Mouse (Mus musculus) lung, postnatal 14 days (tissue): Measurements from ENCODE around the gene Pate4.
"Not testable (repeated sequence)": the region's sequence is repeated elsewhere in the genome, so short reads cannot be mapped to it uniquely, and the experiment has no call there.

Experiments used
- DNase-seq: peaks from one replicate; pipeline ENCODE4 v3.0.0; 2021

Pate4 gene

DNA sequence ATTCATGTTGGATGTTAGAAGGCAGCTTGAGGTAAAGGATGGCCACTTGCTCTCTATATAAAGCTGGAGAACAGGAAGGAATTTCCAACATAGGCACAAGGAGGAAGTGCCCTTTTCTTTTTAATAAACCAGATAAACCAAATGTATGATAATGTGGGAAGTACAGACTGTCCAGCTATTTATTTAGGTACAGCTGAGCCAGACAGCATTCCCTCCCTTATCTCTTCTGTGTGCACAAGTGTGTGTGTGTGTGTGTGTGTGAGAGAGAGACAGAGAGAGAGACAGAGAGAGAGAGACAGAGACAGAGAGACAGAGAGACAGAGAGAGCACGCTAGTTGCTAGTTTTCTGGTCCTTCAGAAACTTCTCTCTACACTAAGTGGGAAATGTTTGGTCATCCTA, at the start of gene Pate4:
Gene Pate4 (minus strand): TSS at position 101 of the 400 bp plus-strand sequence.
- DNase-seq: no peak

DNA sequence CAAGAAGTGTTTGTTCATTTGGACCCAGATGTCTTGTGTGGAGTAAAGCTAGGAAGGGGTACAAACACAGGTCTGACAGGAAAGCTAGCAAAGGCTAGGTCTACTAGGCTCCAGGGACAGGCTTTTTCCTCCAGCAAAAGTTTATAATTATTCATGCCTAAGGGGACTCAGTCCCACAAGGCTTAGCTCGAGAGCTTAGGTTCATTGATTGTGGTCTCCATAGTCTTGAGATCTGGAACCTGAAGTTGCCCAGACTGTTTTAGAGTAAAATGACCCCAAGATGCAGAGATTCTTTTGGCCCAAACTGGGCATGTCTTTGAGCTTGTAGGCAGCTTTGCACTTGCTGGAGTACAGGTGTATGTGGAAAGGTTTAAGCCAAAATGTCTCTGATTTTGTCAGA, 36.4 kb upstream of the Pate4 start, which contains the start of gene Pate3:
Gene Pate3 (minus strand): TSS at position 101 of the 400 bp plus-strand sequence.
- DNase-seq: no peak

DNA sequence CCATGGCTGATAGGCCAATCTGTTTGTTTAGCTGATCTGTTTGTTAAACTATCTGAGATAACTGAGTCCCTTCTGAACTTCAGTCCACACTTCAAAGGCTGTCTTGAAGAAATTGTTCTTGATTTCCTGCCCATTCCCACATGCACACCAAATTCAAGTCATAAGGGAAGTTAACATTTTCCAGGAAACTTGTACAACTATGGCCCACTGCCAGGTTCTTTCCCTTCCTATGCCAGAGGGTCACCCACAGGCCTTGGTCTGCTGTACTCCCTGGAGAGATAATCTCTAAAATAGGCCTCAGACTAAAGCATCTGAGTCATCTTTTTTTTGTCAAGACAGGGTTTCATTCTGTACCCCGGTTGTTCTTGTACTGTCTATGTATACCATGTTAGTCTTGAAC, 21.2 kb upstream of the Pate4 start:
- no peak for DNase-seq

DNA sequence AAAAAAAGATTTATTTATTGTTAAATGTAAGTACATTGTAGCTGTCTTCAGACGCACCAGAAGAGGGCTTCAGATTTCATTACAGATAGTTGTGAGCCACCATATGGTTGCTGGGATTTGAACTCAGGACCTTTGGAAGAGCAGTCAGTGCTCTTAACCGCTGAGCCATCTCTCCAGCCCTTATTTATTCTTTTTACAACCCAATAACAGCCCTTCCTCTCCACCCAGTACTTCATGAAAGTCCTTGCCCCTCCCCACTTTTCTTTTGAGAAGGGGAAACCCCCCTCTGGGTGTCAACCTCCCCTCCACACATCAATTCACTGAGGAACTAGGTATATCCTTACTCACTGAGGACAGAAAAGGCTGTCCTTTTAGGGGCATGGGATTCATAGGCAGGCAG, 5.0 kb upstream of the Pate4 start:
- not testable (repeated sequence) for DNase-seq

DNA sequence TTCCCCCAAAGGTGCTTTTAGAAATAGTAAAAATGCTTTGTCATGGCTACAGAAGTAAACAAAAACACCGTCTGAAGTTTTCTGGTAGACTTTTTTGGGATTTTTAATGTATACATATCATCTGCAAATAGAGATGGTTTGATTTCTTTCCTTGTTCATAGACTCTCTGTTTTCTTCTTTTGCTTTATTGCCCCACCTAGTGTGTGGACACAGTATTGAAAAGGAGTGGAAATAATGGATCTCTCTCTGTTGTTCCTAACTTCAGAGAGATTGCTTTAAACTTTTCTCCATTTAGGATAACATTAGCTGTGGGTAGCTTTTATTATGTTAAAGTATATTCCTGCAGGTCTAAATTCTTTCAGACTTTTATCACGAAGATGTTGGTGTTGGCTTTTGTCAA, 2.3 kb upstream of the Pate4 start:
- no peak for DNase-seq

DNA sequence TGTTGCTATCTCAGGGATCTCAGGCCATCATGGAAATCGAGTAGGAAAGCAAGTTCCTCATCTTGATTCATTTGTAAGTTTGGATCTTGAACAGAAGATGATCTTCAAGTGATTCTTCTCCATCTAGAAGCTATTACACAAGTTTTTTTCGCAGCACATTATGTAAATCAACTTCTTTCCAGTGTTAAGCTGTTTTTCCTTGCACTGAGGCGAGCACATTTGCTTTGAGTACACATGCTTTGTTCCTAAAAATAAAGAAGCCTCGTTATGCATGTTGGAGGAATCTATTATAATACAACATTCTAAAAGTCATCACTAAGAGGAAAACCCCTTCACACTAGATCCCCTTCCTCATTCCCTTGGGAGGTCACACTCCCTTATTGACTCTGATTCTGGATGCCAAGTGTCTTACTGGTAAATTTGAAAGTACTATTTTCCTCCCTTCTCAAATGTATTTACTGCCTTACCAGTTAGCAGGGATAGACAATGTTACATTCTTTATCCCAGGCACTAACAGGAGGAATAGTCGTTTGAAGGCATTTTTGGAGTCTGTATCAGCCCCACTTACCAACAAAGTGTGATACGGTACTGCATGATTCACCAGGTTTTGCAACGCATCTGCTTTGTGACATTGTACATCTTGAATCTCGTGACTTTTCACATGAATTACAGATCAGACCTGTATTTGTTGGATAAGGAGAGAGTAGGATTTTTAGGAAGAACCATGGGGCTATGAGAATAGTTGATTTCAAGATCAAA, 3.9 kb downstream of the Pate4 start:
- DNase-seq: no peak

DNA sequence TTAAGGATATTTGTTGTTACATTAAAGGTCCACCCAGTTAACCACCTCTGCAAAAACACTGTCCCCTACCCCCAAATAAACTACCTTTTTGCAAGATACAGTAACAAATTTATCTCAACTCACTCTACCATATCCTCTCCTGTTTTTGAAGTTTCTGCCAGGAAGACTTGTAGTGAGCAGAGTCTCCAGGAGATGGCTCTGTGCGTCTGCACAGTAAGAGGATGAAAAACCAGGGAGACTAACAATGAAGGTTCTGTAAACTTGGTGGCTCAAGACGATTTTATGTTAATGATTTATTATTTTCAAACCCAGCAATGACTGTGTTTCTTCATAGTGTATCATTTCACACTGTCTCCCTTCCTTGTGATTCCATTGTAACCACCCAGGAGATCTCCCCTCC, 18.8 kb downstream of the Pate4 start:
- DNase-seq: no peak

DNA sequence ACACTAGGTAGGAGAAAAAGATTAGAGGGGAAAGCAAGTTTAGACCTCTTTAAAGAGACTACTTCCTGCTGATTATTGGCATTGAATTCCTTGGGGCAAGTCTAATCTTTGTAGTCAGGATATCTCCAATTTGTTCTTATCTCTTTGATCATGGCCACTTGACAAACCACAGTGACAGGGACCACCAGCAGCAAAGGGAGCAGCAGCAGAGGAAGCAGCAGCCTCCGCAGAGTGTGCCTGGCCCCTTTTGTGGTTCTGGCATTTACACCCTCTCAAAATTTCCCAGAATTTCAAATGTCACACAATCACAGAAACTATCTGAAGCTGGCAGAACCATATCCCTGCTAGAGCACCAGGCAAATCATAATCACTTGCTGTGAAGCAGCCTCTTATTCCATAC, 24.1 kb downstream of the Pate4 start:
- DNase-seq: no peak

DNA sequence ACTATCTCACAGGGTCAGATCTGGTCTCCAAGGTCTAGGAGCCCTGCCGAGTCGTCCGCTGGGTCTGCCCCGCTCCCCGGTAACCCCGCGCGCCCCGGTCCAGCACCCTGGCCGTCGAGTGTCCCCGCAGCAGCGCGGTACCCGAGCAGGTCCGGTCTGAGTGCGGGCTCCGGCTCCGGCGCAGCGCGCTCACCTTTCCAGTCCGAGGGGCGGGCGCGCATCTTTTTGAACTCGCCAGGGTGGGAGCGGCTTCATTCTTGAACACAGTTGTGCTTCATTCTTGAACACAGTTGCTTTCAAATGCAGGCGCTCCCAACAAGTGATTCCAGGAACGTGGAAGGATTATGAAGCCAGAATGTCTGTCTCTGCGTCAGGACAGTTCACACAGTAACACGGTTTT, 37.3 kb downstream of the Pate4 start:
- DNase-seq: no peak

DNA sequence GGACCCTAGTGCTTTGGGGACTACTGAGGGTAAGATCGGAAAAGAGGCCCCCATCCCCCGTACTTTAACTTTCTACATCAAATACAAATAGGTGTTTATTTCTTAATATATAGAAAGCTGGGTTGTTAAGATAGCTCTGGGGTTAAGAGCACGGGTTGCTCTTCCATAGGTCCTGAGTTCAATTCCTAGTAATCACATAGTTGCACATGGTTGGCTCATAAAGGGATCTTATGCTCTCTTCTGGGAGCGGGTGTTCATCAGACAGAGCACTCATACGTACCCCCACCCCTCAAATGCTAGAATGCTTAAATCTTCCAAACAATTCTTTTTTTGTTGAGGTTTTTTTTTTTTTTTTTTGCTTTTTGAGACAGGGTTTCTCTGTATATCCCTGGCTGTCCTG, 41.1 kb downstream of the Pate4 start:
- DNase-seq: no peak

DNA sequence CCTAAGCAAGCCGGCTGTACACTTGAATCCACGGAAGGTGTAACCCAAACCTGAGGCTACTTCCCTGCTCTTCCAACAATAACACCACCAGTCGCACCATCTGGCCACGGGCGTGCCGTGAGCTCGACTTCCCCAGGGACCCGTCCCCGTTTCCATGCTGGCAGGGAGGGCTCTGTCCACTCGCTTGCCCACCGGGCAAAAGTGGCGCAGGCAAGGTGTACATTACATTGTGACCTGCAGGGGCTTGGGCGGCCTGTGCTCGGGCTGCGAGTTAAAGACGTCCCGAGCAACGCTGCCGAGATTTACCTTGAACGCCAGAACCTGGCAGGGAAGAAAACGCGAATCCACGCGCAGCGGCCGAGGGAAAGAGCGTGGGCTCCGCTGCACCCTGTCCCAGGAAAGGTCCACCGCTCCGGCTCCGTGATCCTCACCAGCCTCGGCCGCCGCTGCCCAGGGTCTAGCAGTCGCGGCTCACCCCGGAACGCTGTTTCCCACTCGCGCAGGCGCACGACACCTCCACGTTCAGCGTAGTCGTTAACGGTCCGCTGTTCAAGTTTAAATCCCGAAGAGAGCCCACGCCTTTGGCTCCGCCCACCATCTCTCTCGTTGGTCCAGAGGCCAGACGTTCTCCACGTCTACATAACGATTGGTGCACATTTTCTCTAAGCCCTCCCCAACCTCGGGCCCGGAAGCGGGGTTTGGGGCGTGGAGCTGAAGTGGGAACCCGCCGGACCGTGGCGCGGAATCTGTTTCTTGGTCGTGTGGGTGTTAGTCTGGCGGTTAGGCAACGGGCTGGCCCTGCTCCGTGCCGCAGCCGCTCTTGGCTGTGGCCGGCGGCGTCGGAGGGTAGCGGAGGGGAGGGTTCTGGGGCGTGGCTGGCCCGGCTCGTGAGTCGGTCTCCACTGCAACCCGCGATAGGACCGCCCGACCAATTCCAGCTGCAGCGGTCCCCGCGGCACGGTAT, 41.9 kb downstream of the Pate4 start, which contains the start of the genes Pate2 and Hyls1:
Gene Pate2 (plus strand): TSS at position 714 of the 964 bp plus-strand sequence.
Gene Hyls1 (minus strand): TSS at position 828 of the 964 bp plus-strand sequence.
- peak; percentile 93 for DNase-seq

DNA sequence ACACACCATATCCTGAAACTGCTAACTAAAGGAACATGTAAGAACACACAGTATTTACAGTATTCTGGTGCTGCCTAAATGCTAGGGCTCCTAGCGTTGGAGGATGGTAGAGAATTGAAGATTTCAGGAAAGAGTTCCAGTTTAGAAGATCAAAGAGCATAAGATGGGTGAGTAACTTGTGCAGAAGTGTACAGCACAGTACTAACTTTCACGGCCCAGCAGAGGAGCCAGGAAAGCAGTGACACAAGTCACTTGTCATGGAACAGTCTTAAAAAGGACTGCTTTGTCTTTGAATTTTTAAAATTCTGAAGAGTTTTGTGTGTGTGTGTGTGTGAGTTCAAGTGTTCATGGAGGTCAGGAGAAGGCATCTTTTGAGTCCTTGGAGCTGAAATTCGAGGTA, 43.7 kb downstream of the Pate4 start:
- no peak for DNase-seq

DNA sequence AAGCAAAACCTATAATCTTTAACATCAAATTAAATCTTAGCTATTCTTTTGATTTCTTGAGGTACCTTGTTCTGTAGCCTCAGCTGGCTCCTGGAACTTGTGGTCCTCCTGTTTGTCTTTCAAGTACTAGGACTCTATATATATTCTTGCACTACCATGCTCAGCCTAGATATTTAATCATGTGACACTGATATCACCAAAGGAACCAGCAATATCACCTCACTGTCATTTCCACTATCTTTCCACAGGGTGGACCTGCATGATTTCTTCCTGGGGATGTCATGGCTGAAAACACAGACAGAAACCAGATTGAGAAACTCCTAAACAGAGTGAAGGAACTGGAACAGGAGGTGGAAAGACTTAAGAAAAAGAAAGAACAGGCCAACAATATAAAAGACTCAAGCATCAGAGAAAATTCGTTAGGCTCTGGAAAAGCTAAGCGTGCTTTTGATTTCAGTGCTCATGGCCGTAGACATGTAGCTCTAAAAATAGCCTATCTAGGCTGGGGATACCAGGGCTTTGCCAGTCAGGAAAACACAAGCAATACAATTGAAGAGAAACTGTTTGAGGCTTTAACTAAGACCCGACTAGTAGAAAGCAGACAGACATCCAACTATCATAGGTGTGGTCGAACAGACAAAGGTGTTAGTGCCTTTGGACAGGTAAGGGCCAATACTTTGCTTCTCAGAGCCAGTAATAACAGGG, 47.1 kb downstream of the Pate4 start:
- no peak for DNase-seq

DNA sequence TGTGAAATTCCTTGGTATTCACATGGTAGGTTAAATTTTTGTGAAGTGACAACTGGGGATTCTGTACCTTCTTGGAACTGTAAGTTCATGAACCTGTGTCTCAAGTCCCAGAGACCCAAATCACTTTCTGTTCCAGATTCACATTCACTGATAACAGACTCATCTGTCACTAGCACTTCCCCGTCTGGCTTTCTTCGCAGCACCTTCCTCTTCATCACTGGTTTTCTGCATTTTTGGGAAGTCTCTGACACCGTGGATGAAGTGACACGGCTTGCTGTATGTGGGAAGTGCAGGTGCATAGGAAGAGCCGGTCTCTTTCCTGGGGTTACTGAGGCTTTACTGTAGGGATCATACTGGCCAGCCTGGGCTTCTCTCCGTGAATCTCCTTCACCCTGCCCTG, 50.2 kb downstream of the Pate4 start:
- no peak for DNase-seq

DNA sequence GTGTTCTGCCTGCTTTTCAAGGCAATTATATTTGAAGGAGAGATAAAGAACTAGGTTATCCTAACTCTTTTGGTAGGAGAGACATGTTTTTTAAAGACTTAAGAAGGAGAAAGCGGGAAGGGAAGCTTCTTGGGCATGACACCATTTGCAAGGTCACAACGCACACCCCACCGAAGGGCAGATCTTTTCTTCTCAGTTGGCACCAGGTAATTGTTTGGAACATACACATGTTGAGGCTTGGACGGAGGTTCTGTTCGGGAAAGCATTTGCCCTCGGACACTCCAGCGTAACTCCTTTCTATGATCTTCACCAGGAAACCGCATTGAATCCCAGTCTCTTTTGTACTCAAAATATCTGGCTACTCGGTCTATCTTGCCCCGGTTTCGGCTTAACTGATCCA, 50.7 kb downstream of the Pate4 start:
- DNase-seq: no peak

DNA sequence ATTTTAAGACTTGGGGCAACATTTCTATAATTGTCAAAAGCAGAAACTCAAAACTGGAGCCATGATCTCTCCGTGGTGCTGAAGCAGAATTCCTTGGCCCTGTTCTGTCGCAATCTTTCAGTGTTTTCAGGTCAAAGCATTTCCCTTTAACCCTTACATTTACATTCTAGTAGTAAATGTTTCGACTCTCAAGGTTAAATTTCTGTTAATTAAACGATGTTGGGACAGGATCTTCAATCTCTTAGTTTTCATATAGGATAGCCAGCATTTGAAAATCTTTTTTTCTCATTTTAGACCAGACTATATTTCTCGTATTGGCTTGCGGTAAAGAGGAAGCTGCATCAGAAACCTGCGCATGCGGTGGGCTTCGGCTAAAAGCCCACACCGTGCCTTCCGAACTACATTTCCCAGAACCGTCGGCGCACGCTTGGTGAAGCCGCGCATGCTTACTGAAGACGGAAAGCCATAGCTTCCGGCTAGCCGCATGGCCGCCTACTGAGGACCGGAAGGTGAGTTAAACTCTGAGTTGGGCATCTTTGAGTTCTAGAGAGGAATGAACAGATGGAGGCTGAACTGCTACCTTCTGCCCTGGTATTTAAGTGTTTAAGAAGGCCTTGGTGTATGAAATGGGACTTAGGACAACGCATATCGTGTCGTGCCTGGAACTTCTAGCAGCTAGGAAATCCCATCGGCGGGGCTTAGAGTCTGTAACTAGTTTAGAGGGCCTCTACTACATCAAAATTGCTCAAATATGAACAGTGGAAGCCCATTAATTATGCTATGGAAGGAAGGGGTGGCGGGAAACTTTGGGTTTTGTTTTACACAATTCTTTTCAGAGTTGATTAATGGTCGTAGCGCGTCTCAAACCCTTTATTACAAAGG, 52.5 kb downstream of the Pate4 start:
- DNase-seq: peak; percentile 75

DNA sequence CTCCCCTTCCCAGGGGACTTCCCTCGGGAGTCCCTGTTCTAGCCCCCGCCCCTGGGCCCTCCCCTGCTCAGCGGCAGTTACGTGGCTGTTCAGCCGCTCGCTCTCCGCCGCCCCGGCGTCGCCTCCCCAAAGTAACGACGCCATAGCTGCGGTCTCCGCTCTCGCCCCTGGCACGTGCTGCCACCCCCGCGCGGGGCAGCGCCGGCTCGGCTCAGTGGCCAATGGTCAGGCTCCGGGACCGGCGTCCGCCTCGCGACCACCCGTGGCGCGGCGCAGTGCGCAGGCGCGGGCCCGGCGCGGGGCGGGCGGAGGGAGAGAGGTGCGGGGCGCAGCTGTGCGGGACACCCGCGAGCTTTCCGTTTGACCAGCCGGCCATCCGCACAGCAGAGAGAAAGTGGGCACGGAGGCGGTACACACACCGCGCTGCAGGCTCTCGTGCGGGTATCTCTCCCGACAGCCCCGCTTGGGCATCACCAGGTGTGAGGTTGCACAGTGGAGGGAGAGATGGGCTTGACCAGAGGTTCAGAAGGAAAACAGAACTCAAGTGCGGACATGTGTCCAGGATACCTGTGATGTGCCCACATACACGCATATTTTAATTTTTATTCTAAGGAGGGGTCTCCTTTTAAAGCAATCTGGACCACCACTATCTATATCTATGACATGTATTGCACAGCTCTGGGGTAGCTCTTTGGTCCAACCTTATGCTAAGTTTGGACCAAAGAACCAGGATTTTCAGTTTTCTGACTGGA, 53.3 kb downstream of the Pate4 start, which contains the start of the genes Ddx25 and Pus3:
Gene Ddx25 (minus strand): TSS at position 272 of the 752 bp plus-strand sequence.
Gene Pus3 (plus strand): TSS at position 339 of the 752 bp plus-strand sequence.
- no peak for DNase-seq
